Mouse (Mus musculus): ENCODE results near the gene Pphln1.

DNA sequence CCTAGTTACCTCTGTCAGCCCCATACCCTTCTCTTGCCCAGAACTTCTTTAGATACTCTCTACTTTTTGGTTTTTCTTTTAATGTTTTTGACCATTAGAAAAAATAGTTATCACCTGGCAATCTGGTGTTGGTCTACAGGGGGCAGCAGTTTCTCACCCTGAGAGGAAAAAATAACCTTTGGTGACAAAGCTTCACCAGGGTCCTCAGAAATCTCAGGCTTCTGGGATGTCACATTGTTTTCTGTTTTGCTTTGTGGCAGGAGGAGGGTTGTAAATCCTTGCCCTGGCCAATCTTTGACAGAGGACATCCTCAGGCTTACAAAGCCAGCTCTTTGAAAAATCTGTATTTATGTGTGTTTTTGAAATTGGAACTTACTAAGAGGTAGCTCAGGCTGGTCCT is 57.9 kb downstream of the Pphln1 start:
- peak; percentile 29; the same call in 1 of the 2 replicates for TF ChIP-seq CTCF (IDR thresholded peaks at IDR 0.05; ENCODE audit: low read depth)
- TF ChIP-seq EP300 (IDR thresholded peaks at IDR 0.05; ENCODE audit: low read depth), result no peak

Data from heart, postnatal 0 days (tissue).